ENCODE assay signal across 13 mouse cellular contexts in the genomic region with DNA sequence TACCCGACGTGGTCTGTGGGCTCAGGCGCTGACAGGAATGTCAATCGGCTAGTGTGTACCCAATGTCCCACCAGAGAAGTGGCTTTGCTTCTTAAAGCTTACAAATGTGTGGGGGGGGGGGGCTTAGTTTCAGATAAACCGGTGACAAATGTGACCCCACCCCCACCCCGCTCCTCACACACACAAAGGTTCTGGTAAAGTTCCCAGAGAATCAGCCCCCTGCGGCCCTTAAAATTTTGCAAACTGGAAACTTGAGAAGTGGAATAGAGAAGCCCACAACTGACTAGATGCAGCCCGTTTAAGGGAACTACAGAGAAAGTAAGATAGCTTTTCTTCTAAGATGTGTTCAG. TPM values are rescaled to one million over a fixed set of nuclear protein-coding genes. Genes with fewer than 3 reads are reported as not detected.
DNase-seq lines count a peak whose midpoint lies in the region; ATAC-seq and TF ChIP-seq lines count a peak whose summit lies in the region.
"Had no signal": no experiment of that assay in that cellular context is flagged by ENCODE, and none has a peak within 500 bp of the region (broad histone marks: within the 10 kb centered on the region; RNA-seq: fewer than 3 reads in every experiment).

No protein-coding gene starts in this region.

- H3K27me3 ChIP-seq in forebrain, embryonic 14.5 days (replicated peaks; ENCODE audit: control insufficient read depth, insufficient read depth, low read length), result no peaks in the 10 kb centered on the region
- H3K27me3 ChIP-seq in hindbrain, postnatal 0 days (ENCODE audit: insufficient read depth, low read length), result no peaks in the 10 kb centered on the region; the same call in 1 of the 2 replicates
- no peaks in the 10 kb centered on the region for H3K27me3 ChIP-seq in neural tube, embryonic 14.5 days (ENCODE audit: control insufficient read depth, insufficient read depth, low read length)

- no peak for TF ChIP-seq CTCF in left cerebral cortex, adult 2 months (IDR thresholded peaks at IDR 0.05)
- no peak for TF ChIP-seq CTCF in hindbrain, postnatal 0 days (IDR thresholded peaks at IDR 0.05; ENCODE audit: low read depth)

- intact Hi-C loops in left cerebral cortex, adult 2 months (cut with DNase I), result no loop called here
- intact Hi-C loops in left cerebral cortex, postnatal 36 days (cut with DNase I), result no loop called here

- H3K4me1 ChIP-seq in forebrain, embryonic 14.5 days (ENCODE audit: control insufficient read depth, insufficient read depth, low read length), result peaks cover 48% of the 10 kb centered on the region
- H3K4me1 ChIP-seq in hindbrain, postnatal 0 days (ENCODE audit: insufficient read depth, low read length), result no peaks in the 10 kb centered on the region; the same call in 1 of the 2 replicates
- peaks cover 17% of the 10 kb centered on the region for H3K4me1 ChIP-seq in neural tube, embryonic 14.5 days (ENCODE audit: control insufficient read depth, insufficient read depth, low read length)
- H3K4me1 ChIP-seq: stomach, embryonic 15.5 days had no signal

- no peak for ATAC-seq in forebrain, embryonic 14.5 days
- no peak for ATAC-seq in hindbrain, postnatal 0 days
- ATAC-seq in neural tube, embryonic 14.5 days (ENCODE audit: low read depth), result no peak

- H3K36me3 ChIP-seq in forebrain, embryonic 14.5 days (ENCODE audit: control insufficient read depth, insufficient read depth, low read length), result peaks cover 12% of the 10 kb centered on the region
- no peaks in the 10 kb centered on the region for H3K36me3 ChIP-seq in hindbrain, postnatal 0 days (ENCODE audit: insufficient read depth, low read length)
- H3K36me3 ChIP-seq in neural tube, embryonic 14.5 days (ENCODE audit: control insufficient read depth, insufficient read depth, low read length), result no peaks in the 10 kb centered on the region
- H3K36me3 ChIP-seq: stomach, embryonic 15.5 days had no signal

- peak overlapping the region; percentile 87 for H3K4me2 ChIP-seq in forebrain, embryonic 14.5 days (ENCODE audit: low read length)
- peak overlapping the region; percentile 62; the same call in 1 of the 2 replicates for H3K4me2 ChIP-seq in hindbrain, postnatal 0 days (ENCODE audit: low read depth, low read length)
- peak overlapping the region; percentile 7; the same call in 1 of the 2 replicates for H3K4me2 ChIP-seq in neural tube, embryonic 14.5 days (ENCODE audit: low read depth, low read length)
- H3K4me2 ChIP-seq: stomach, embryonic 15.5 days had no signal

- peak overlapping the region; percentile 62 for H3K27ac ChIP-seq in left cerebral cortex, adult 2 months
- peak overlapping the region; percentile 93 for H3K27ac ChIP-seq in forebrain, embryonic 14.5 days (ENCODE audit: low read depth, low read length)
- peak overlapping the region; percentile 70; the same call in 1 of the 2 replicates for H3K27ac ChIP-seq in hindbrain, postnatal 0 days
- H3K27ac ChIP-seq in neural tube, embryonic 14.5 days (ENCODE audit: low read depth, low read length), result no peak overlapping the region
- H3K27ac ChIP-seq: stomach, embryonic 15.5 days had no signal

- no peak overlapping the region for H3K4me3 ChIP-seq in left cerebral cortex, adult 2 months
- H3K4me3 ChIP-seq in forebrain, embryonic 14.5 days (ENCODE audit: low read depth, low read length), result peak overlapping the region; percentile 34
- H3K4me3 ChIP-seq in hindbrain, postnatal 0 days (ENCODE audit: low read length), result no peak overlapping the region
- H3K4me3 ChIP-seq in neural tube, embryonic 14.5 days (ENCODE audit: low read depth, low read length), result no peak overlapping the region
- H3K4me3 ChIP-seq: stomach, embryonic 15.5 days had no signal

- no peaks in the 10 kb centered on the region for H3K9me3 ChIP-seq in forebrain, embryonic 14.5 days (replicated peaks; ENCODE audit: control insufficient read depth, low read length)
- H3K9me3 ChIP-seq in hindbrain, postnatal 0 days (ENCODE audit: low read length), result no peaks in the 10 kb centered on the region
- H3K9me3 ChIP-seq in neural tube, embryonic 14.5 days (ENCODE audit: control insufficient read depth, low read length), result no peaks in the 10 kb centered on the region
- H3K9me3 ChIP-seq: stomach, embryonic 15.5 days had no signal

- no peak for DNase-seq in left cerebral cortex, adult 2 months (ENCODE audit: extremely low spot score in 1 of 2, low spot score in 2 of 2)
- DNase-seq in left cerebral cortex, postnatal 36 days (ENCODE audit: low spot score in 2 of 2), result no peak
- peak; percentile 60 for DNase-seq in forebrain, embryonic 14.5 days (ENCODE audit: low spot score)
- DNase-seq in hindbrain, postnatal 0 days (ENCODE audit: low spot score), result no peak
- DNase-seq in frontal cortex, postnatal 25 days (ENCODE audit: low spot score in 2 of 2), result no peak
- no peak for DNase-seq in layer of hippocampus, postnatal 36 days
- DNase-seq in lung, postnatal 10 days, result no peak
- DNase-seq: cerebellum, adult 11-12 months had no signal

- peak overlapping the region; percentile 81 for H3K9ac ChIP-seq in forebrain, embryonic 14.5 days (ENCODE audit: low read length)
- H3K9ac ChIP-seq in hindbrain, postnatal 0 days (replicated peaks; ENCODE audit: low read length), result peak overlapping the region; percentile 33; the same call in 1 of the 2 replicates
- no peak overlapping the region for H3K9ac ChIP-seq in neural tube, embryonic 14.5 days (replicated peaks; ENCODE audit: low read depth, low read length)
- H3K9ac ChIP-seq: stomach, embryonic 15.5 days had no signal

- WGBS in forebrain, embryonic 14.5 days, result 4% methylated on average over 8 of the region's 8 CpGs
- WGBS in hindbrain, postnatal 0 days, result 23% methylated on average over 8 of the region's 8 CpGs
- 11% methylated on average over 8 of the region's 8 CpGs for WGBS in neural tube, embryonic 14.5 days

RNA-seq across cellular contexts. Expression of a gene that starts 10.2 kb away (rescaled TPM):
- 10 to 100 TPM; 61.6 to 66.4 TPM for total RNA-seq in left cerebral cortex, adult 2 months (2021)
- total RNA-seq in left cerebral cortex, postnatal 36 days (2021), result 10 to 100 TPM; 60.2 to 62.4 TPM
- 28.9 and 35.3 TPM in 2 replicates for polyA plus RNA-seq in forebrain, embryonic 14.5 days (2014; fragmentation: Nextera tagmentation; extraction: Ambion mirVana)
- total RNA-seq in hindbrain, postnatal 0 days (2014; rRNA removed), result 30.7 and 37.3 TPM in 2 replicates
- polyA plus RNA-seq in hindbrain, postnatal 0 days (2015; fragmentation: Nextera tagmentation; extraction: Ambion mirVana), result 10.3 and 10.6 TPM in 2 replicates
- polyA plus RNA-seq in neural tube, embryonic 14.5 days (2014; fragmentation: Nextera tagmentation; extraction: Ambion mirVana), result 10.4 and 11.0 TPM in 2 replicates
- total RNA-seq in layer of hippocampus, postnatal 36 days (2021), result 10 to 100 TPM; 67.8 to 68.4 TPM
- total RNA-seq: hematopoietic stem cell, adult 5-6 weeks; liver, adult 2 months; MEL had no signal
- polyA plus RNA-seq: liver, adult 2 months had no signal

Comparison
In these comparisons a context has a peak if more than half of its experiments do, and no peak if none do; other contexts are left out.
1. H3K4me2 ChIP-seq: peak in every context shown above with its lines; median percentile 87 in forebrain, embryonic 14.5 days; 62 in hindbrain, postnatal 0 days; 7 in neural tube, embryonic 14.5 days.